Mouse (Mus musculus): ENCODE measurements around the gene Marc2. TPM values are rescaled to one million over a fixed set of nuclear protein-coding genes. Genes with fewer than 3 reads are reported as not detected.

Gene Marc2
- total RNA-seq (2014; fragmentation: Nextera tagmentation) (188 and 207 TPM in 2 replicates), total RNA-seq (2017) (65.2 and 82.6 TPM in 2 replicates)

- ATAC-seq (replicated peaks; ENCODE audit: poor library complexity, severe bottlenecking) = no peak; the same call in 1 of the 2 replicates
Observed at GRCm38 (mm10) chr1:184846092-184846750, at the start of gene Marc2. Marc2 (minus strand) TSS chr1:184846451.

GRCm38 (mm10) chr1:184891998-184892397, 45.7 kb upstream of the Marc2 start:
- ATAC-seq (replicated peaks; ENCODE audit: poor library complexity, severe bottlenecking) = no peak

GRCm38 (mm10) chr1:184889454-184889853, 43.2 kb upstream of the Marc2 start:
- no peak for ATAC-seq (replicated peaks; ENCODE audit: poor library complexity, severe bottlenecking)

DNA sequence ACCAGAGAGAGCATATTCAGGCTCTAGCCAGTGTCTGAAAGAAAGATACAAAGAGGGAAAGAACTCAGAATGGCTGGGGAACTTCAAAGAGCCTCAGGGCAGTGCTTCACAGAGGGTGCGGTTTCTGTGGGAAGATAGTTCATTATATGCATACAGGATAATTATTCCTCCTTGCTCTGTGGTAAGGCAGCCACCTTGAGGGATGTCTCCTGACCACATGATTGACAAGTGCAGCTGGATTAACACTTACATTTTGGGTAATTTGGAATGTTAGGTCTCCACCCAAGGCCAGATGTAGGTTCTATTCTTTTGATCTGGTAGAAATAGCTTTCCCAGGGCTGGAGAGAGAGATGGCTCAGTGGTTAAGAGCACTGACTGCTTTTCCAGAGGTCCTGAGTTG, 39.9 kb upstream of the Marc2 start:
- ATAC-seq (replicated peaks; ENCODE audit: poor library complexity, severe bottlenecking) = no peak

DNA sequence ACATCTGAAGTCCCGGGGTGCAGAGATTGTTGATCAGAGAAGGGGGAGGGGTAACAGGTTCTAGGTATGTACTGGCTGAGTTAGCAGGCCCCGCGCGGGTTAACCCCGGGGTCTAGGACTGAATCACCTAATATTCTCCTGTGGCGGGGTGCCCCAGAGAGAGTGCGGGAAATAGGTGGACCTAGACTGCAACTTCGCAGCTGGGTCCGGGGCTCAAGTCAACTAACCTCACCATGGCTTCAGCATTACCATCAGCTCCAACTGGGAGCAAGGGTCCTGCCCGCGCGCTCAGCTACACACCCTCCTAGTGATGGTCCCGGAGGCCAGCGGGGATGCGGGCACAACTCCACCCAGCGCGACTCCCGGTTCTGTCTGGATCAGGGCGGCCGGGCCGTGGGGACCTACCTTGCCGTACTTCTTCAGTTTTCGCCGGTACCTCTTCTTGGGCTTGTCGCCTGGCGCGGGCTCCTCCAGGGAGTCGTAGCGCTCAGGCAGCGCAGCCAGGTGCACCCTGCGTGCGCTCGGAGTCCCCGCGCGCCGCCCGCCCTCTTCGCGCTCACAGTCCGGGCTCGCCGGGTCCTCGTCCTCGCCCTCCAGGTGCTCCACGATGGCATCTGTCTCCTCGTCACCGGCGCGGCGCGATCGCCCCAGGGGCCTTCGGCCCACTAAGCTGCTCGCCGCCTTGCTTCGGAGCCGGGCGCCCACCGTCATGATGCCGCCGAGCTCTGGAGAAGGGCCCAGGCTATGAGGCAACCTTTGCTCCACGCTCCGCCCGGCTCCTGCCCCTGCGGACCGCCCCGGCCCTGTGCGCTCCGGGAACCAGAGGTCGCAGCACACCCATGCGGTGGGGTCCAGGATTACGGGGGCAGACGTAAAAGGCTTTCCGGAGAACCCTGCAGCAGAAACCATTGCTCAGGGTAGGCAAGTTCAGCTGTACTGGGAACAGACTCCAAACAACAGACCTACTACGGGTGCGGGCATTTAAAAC, 36.3 kb upstream of the Marc2 start, which contains the start of gene C130074G19Rik:
Gene C130074G19Rik (minus strand): TSS at position 938 of the 988 bp plus-strand sequence.
- ATAC-seq (replicated peaks; ENCODE audit: poor library complexity, severe bottlenecking) = peak; percentile 99

- no peak for ATAC-seq (replicated peaks; ENCODE audit: poor library complexity, severe bottlenecking)
Observed at GRCm38 (mm10) chr1:184881861-184882260, 35.6 kb upstream of the Marc2 start.

DNA sequence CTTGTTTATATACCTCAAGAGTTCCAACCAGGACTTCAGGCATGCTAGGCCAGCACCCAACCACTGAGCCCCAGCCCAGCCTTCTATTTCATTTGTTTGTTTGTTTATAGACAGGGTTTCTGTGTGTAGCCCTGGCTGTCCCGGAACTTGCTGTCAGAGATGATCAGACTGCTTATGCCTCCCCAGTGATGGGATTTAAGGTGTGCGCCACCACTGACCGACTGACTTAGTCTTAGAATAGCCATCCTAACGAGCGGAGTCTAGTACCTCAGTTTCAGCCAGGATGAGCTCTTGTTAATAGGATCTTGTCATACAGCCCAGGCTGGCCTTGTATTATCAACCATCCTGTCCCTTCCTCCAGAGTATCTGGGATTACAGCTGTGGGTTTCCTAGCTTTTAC, 35.0 kb upstream of the Marc2 start:
- no peak for ATAC-seq (replicated peaks; ENCODE audit: poor library complexity, severe bottlenecking)

GRCm38 (mm10) chr1:184878860-184879259, 32.6 kb upstream of the Marc2 start:
- ATAC-seq (replicated peaks; ENCODE audit: poor library complexity, severe bottlenecking) = no peak

DNA sequence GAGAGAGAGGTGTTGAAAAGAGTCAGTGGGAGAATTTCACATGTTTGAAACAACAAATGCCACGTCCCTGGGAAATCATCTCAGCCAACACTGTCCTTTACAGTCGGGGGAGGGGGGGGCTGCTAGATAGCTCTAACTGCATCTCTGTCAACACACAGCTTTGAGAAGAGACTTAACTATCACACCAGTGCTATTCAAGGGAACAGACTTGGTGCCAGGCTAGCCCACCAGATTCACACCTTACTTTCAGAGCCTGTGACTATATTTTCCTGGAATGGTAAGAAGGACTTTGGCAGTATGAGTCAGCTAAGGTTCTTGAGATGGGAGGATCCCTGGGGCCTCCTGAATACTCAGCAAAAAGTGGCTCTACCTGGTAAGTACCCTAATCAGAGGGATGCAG, 31.1 kb upstream of the Marc2 start:
- ATAC-seq (replicated peaks; ENCODE audit: poor library complexity, severe bottlenecking) = no peak

DNA sequence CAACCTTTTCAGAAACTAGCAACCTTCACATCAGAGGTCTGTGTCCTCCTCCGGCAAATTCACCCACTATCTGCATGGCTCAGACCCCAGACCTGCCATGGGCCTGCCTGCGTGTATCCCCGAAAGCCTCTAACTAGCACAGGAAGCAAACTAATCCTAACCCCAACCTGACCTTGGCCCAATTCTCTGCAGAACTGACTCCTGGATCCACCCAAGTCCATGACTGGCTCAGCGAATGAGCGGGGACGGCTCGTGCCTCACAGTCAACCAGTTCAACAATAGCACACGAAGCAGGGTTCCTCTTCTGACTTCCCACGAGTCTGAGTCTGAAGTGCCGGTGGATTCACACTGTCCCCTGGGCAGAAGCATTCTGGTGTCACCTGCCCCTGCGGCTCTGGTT, 27.7 kb upstream of the Marc2 start:
- no peak for ATAC-seq (replicated peaks; ENCODE audit: poor library complexity, severe bottlenecking)

- no peak for ATAC-seq (replicated peaks; ENCODE audit: poor library complexity, severe bottlenecking)
Observed at GRCm38 (mm10) chr1:184872069-184872819, 26.0 kb upstream of the Marc2 start.

GRCm38 (mm10) chr1:184871506-184871905, 25.3 kb upstream of the Marc2 start:
- no peak for ATAC-seq (replicated peaks; ENCODE audit: poor library complexity, severe bottlenecking)

GRCm38 (mm10) chr1:184870646-184871385, 24.6 kb upstream of the Marc2 start:
- ATAC-seq (replicated peaks; ENCODE audit: poor library complexity, severe bottlenecking) = no peak; the same call in 1 of the 2 replicates

DNA sequence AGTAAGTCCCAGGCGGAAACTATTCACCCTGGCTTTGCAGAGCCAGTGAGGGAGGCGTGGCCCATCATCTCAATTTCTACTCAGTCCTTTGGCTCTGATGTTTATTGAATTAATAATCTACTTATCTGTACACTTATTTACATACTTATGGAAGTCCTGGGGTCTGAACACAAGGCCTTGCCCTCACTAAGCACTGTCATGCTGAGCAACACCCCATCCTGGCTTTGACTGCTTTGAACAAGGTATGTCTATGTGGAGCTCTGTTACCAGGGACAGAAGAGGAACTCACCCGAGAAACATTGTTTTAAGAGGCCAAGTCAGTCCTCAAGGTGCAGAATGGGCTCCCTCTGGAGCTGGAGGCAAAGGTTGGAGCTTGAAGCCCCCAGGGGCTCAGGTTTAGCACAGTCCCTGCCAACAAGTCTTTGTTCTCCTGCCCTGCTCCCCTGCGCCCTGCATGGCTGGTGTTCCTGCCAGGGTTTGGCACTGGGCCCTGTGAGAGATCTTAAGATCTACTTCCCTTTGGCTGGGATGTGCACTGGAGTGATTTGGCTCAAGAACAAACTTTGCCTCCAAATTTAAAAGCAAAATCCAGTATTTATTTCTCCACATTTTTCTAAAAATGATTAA, 23.8 kb upstream of the Marc2 start:
- ATAC-seq (replicated peaks; ENCODE audit: poor library complexity, severe bottlenecking) = peak; percentile 34

DNA sequence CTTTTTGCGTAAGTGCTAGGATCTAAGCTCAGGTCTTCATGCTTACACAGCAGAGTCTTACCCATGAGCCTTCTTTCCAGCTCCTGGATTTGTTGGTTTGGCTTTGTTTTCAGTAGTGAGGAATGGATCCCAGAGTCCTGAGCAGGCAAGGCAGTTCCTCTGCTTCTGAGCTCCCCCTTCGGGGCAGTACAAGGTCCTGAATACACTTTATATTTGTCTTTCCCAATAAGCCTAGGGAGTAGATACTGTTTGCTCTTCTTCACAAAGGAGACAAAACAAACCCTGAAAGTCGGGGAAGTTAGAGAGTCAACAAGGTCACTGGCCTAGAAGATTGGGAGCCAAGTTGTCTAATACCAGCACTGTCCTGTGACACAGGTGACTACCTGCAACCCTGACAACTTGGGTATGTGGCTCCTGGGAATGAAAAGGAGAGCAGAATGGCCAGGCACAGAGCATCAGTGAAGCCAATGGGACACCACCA, 21.4 kb upstream of the Marc2 start:
- no peak for ATAC-seq (replicated peaks; ENCODE audit: poor library complexity, severe bottlenecking)

DNA sequence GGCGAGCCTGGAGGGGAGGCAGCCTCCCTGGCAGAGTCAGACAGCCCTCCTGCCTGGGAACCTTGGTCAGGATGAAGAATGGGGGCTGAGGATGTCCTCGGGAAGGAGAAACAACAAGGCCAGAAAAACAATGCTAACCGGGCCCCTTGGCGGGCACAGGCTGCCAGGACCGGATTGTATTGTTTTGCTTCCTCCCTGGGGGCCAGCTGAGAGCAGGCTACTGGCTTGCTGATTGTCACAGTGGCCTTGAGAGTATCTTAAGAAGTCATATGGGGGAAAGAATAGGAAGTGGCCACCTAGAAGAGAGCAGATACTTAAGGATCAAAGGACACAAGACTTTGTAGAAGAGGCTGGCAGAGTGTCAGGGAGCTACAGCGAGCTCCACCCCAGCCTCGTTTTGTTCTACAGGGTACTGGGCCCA, 18.1 kb upstream of the Marc2 start:
- ATAC-seq (replicated peaks; ENCODE audit: poor library complexity, severe bottlenecking) = no peak

DNA sequence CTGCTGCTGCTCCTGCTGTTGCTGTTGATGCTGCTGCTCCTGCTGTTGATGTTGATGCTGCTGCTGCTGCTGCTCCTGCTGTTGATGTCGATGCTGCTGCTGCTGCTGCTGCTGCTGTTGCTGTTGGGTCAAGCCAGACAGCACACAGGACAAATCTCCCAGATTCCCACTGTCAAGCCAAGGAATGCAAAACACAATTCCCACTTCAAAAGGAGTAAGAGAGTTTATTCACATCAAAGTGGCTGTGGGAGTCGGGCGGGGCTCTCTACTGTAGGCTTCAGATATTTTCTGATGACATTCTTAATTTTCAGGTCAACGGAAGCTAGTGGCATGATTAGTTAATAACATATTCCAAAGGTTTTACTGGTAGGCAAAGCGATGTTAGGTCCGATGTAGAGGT, 16.4 kb upstream of the Marc2 start:
- no peak for ATAC-seq (replicated peaks; ENCODE audit: poor library complexity, severe bottlenecking)

GRCm38 (mm10) chr1:184861551-184861950, 15.3 kb upstream of the Marc2 start:
- ATAC-seq (replicated peaks; ENCODE audit: poor library complexity, severe bottlenecking) = no peak

DNA sequence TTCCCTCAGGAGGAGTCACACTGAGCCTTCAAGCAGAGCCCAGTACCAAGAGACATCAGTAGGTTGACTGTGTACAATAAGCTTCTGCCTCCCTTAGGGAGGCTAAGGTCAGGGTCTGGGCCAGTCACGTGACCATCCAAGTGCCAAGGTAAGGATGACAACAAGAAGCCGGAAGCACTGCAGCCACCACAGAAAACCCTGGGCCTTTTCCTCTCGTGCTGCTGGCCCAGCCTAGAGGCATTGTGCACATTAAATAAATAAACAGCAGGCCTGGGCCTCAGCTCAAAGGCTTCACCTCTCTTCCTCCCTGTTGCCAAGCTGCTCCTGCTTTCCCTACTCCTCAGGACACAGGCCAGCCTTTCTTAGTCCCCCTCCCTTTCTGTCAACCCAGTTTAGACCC, 14.0 kb upstream of the Marc2 start:
- ATAC-seq (replicated peaks; ENCODE audit: poor library complexity, severe bottlenecking) = no peak
